Mouse (Mus musculus) stomach, postnatal 0 days (tissue): ENCODE measurements around the gene Gm11009. TPM values are rescaled to one million over a fixed set of nuclear protein-coding genes. Genes with fewer than 3 reads are reported as not detected.
"Not testable (repeated sequence)": the region's sequence is repeated elsewhere in the genome, so short reads cannot be mapped to it uniquely, and the experiment has no call there.

Experiments
- ATAC-seq: fragments of 200-750 bp; cut with Nextera tagmentation; 2 replicates; pipeline ENCODE4 v1.8.0; 2017; ENCODE audit not compliant: low FRiP score, low TSS enrichment
- DNase-seq: peaks from one replicate; pipeline ENCODE4 v3.0.0-alpha.2; 2016; ENCODE audit warnings: low spot score
- H3K27ac ChIP-seq: fragments of 300-500 bp; sonication (generic); replicated peaks from 2 replicates; pipeline ENCODE4 v1.5.1; 2014; ENCODE audit warnings: mild to moderate bottlenecking, control low read depth
- H3K27me3 ChIP-seq: fragments of 300-500 bp; sonication (generic); 2 replicates; pipeline ENCODE4 v1.6.1; 2014; ENCODE audit warnings: low read length; ENCODE audit not compliant: control insufficient read depth, insufficient read depth
- H3K36me3 ChIP-seq: fragments of 300-500 bp; sonication (generic); 2 replicates; pipeline ENCODE4 v1.6.1; 2014; ENCODE audit warnings: low read length, mixed read lengths; ENCODE audit not compliant: control insufficient read depth, insufficient read depth
- H3K4me1 ChIP-seq: fragments of 300-500 bp; sonication (generic); replicated peaks from 2 replicates; pipeline ENCODE4 v1.6.1; 2014; ENCODE audit warnings: antibody characterized with exemption; ENCODE audit not compliant: control insufficient read depth, insufficient read depth
- H3K4me2 ChIP-seq: fragments of 300-500 bp; sonication (generic); replicated peaks from 2 replicates; pipeline ENCODE4 v1.6.1; 2014; ENCODE audit warnings: low read depth, mild to moderate bottlenecking, control low read depth, moderate library complexity
- H3K4me3 ChIP-seq: fragments of 300-500 bp; sonication (generic); 2 replicates; pipeline ENCODE4 v1.5.1; 2014; ENCODE audit warnings: low read depth, low read length, control low read depth
- H3K9ac ChIP-seq: fragments of 300-500 bp; sonication (generic); 2 replicates; pipeline ENCODE4 v1.6.1; 2014; ENCODE audit warnings: mild to moderate bottlenecking, low read length, control low read depth, mixed read lengths
- H3K9me3 ChIP-seq: fragments of 300-500 bp; sonication (generic); 2 replicates; pipeline ENCODE4 v1.6.1; 2016; ENCODE audit warnings: low read length; ENCODE audit not compliant: control insufficient read depth
- WGBS: fragments of 180-500 bp; shearing (Covaris S2); extraction: QIAGEN DNeasy Blood & Tissue Kit; methylation state at CpG from one replicate; pipeline ENCODE4 v1.1.7; 2014; 5-methylcytosine and 5-hydroxymethylcytosine counted together
- polyA plus RNA-seq: library from polyadenylated mRNA; unstranded; fragments of >200 nt; fragmentation: Nextera tagmentation; extraction: Ambion mirVana; gene quantifications from 2 replicates; pipeline ENCODE4 v1.2.1, GENCODE M21; 2015

Gm11009 gene
- not detected in 2 replicates for polyA plus RNA-seq

GRCm38 (mm10) chr2:176319394-176319793, at the start of gene Gm11009:
Gene Gm11009, minus strand, starts transcription at chr2:176319494.
- not testable (repeated sequence) for H3K4me1 ChIP-seq, H3K9me3 ChIP-seq, H3K4me2 ChIP-seq, H3K36me3 ChIP-seq, H3K4me3 ChIP-seq, H3K27ac ChIP-seq, H3K9ac ChIP-seq, DNase-seq, ATAC-seq, H3K27me3 ChIP-seq
- WGBS, result no CpG with 5 or more reads among the region's 2 CpGs

Other genes with a start within 250 kb of the Gm11009 start
- gene Gm2004, start 169.7 kb downstream of the Gm11009 start, polyA plus RNA-seq, result 0.48 and 0.55 TPM in 2 replicates
- gene 2210418O10Rik, start 92.9 kb downstream of the Gm11009 start, polyA plus RNA-seq, result 8.0 and 13.8 TPM in 2 replicates
- 10.2 and 12.6 TPM in 2 replicates for gene Gm14435, start 104.1 kb upstream of the Gm11009 start, polyA plus RNA-seq
- 15.4 and 16.3 TPM in 2 replicates for gene Gm14434, start 167.3 kb upstream of the Gm11009 start, polyA plus RNA-seq
- gene Zfp967, start 201.6 kb upstream of the Gm11009 start, polyA plus RNA-seq, result not detected in 2 replicates